Mouse (Mus musculus) liver, postnatal 0 days (tissue): ENCODE results near the gene Trp53tg5.

ENCODE experiments used
- CTCF ChIP-seq: sonication (generic); IDR thresholded peaks from 2 replicates; pipeline ENCODE4 v1.5.1; 2016; ENCODE audit warnings: antibody characterized with exemption, low read depth
- EP300 ChIP-seq: IDR thresholded peaks from 2 replicates; pipeline ENCODE4 v1.6.1; 2016; ENCODE audit warnings: antibody characterized with exemption, low read depth, mild to moderate bottlenecking

DNA sequence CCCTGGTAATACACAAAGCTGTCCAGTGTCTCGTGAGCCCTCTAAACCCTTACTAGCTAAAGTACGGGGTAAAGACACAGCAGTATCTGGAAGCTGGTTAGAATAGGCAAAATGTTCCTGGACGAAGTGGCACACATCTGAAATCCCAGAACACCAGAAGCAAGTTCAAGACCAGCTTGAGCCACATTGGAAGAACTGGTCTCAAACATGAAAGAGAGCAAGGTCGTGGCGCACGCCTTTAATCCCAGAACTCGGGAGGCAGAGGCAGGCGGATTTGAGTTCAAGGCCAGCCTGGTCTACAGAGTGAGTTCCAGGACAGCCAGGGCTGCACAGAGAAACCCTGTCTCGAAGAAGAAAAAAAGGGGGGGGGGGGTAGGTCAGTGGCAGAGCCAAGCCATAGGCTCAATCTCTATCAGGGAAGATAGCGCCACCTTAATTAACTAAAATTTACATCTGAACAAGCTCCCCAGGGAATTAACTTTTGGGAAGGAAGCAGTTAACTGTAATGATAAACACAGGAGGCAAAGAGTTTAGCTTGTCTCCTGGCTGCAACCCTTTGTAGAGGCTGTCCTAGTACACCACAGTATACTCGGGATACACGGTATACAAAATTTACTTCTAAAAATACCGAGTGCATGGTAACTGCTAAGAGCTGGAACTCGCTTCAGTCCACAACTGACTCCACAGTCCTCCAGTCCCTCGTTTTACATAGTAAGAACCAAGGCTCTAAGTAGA is 43.5 kb downstream of the Trp53tg5 start:
- TF ChIP-seq CTCF = no peak
- TF ChIP-seq EP300 = no peak
